Mouse (Mus musculus): Measurements from ENCODE around the gene Slc38a4. TPM values are rescaled to one million over a fixed set of nuclear protein-coding genes. Genes with fewer than 3 reads are reported as not detected.

Gene Slc38a4
- polyA plus RNA-seq, 1 experiment from 2014 or later: 23.9 TPM

- no peaks in the 10 kb centered on the region for H3K4me1 ChIP-seq (ENCODE audit: insufficient read depth, low read depth, low read length)
- H3K36me3 ChIP-seq (ENCODE audit: insufficient read depth, low read length): no peaks in the 10 kb centered on the region
- H3K27me3 ChIP-seq (replicated peaks; ENCODE audit: insufficient read depth, low read length): no peaks in the 10 kb centered on the region
- no peak overlapping the region for H3K4me2 ChIP-seq (replicated peaks; ENCODE audit: low read depth, low read length)
- H3K27ac ChIP-seq (ENCODE audit: low read length): no peak overlapping the region
- H3K9ac ChIP-seq (replicated peaks; ENCODE audit: low read depth): no peak overlapping the region
- H3K4me3 ChIP-seq (ENCODE audit: low read depth, low read length): no peak overlapping the region
- DNase-seq (ENCODE audit: low spot score) (peak; percentile 70), ATAC-seq (peak; percentile 49; the same call in 1 of the 2 replicates)
- H3K9me3 ChIP-seq (ENCODE audit: low read length): no peaks in the 10 kb centered on the region
- WGBS: 79% methylated on average over 4 of the region's 4 CpGs
- no peak for TF ChIP-seq EP300 (IDR thresholded peaks at IDR 0.05)
- no peak for TF ChIP-seq CTCF (IDR thresholded peaks at IDR 0.05)
These were observed 82.4 kb downstream of the Slc38a4 start for GRCm38 (mm10) chr15:96973370-96973769.

GRCm38 (mm10) chr15:96972706-96973274 is 83.0 kb downstream of the Slc38a4 start:
- no peaks in the 10 kb centered on the region for H3K9me3 ChIP-seq (ENCODE audit: low read length)
- no peak overlapping the region for H3K27ac ChIP-seq (ENCODE audit: low read length)
- no peaks in the 10 kb centered on the region for H3K4me1 ChIP-seq (ENCODE audit: insufficient read depth, low read depth, low read length)
- TF ChIP-seq CTCF (IDR thresholded peaks at IDR 0.05): no peak
- no peak for TF ChIP-seq EP300 (IDR thresholded peaks at IDR 0.05)
- ATAC-seq: peak; percentile 54
- no peak overlapping the region for H3K9ac ChIP-seq (replicated peaks; ENCODE audit: low read depth)
- no peaks in the 10 kb centered on the region for H3K27me3 ChIP-seq (replicated peaks; ENCODE audit: insufficient read depth, low read length)
- H3K36me3 ChIP-seq (ENCODE audit: insufficient read depth, low read length): no peaks in the 10 kb centered on the region
- DNase-seq (ENCODE audit: low spot score): no peak
- H3K4me2 ChIP-seq (replicated peaks; ENCODE audit: low read depth, low read length): no peak overlapping the region
- H3K4me3 ChIP-seq (ENCODE audit: low read depth, low read length): no peak overlapping the region
- 64% methylated on average over 3 of the region's 3 CpGs for WGBS

- no peaks in the 10 kb centered on the region for H3K9me3 ChIP-seq (ENCODE audit: low read length)
- no peak for DNase-seq (ENCODE audit: low spot score)
- H3K4me1 ChIP-seq (ENCODE audit: insufficient read depth, low read depth, low read length): no peaks in the 10 kb centered on the region
- ATAC-seq: no peak
- 91% methylated on average over 9 of the region's 9 CpGs for WGBS
- H3K4me3 ChIP-seq (ENCODE audit: low read depth, low read length): no peak overlapping the region
- no peaks in the 10 kb centered on the region for H3K36me3 ChIP-seq (ENCODE audit: insufficient read depth, low read length)
- H3K9ac ChIP-seq (replicated peaks; ENCODE audit: low read depth): no peak overlapping the region
- H3K27me3 ChIP-seq (replicated peaks; ENCODE audit: insufficient read depth, low read length): no peaks in the 10 kb centered on the region
- H3K4me2 ChIP-seq (replicated peaks; ENCODE audit: low read depth, low read length): no peak overlapping the region
- H3K27ac ChIP-seq (ENCODE audit: low read length): no peak overlapping the region
- TF ChIP-seq EP300 (IDR thresholded peaks at IDR 0.05) (no peak), CTCF (IDR thresholded peaks at IDR 0.05) (no peak)
These were observed 83.8 kb downstream of the Slc38a4 start for GRCm38 (mm10) chr15:96971906-96972305.

- DNase-seq (ENCODE audit: low spot score): peak; percentile 44
- WGBS: 64% methylated on average over 4 of the region's 4 CpGs
These were observed 86.0 kb downstream of the Slc38a4 start for GRCm38 (mm10) chr15:96969792-96970191.

GRCm38 (mm10) chr15:96968741-96969140 is 87.0 kb downstream of the Slc38a4 start:
- WGBS: 86% methylated on average over 11 of the region's 11 CpGs

More at GRCm38 (mm10) chr15:96969792-96970191, 86.0 kb downstream of the Slc38a4 start:
- H3K36me3 ChIP-seq (ENCODE audit: insufficient read depth, low read length): no peaks in the 10 kb centered on the region
- no peak for ATAC-seq
- no peak overlapping the region for H3K4me2 ChIP-seq (replicated peaks; ENCODE audit: low read depth, low read length)
- no peaks in the 10 kb centered on the region for H3K9me3 ChIP-seq (ENCODE audit: low read length)
- no peak overlapping the region for H3K4me3 ChIP-seq (ENCODE audit: low read depth, low read length)
- TF ChIP-seq EP300 (IDR thresholded peaks at IDR 0.05) (no peak), CTCF (IDR thresholded peaks at IDR 0.05) (peak; percentile 72)
- no peak overlapping the region for H3K9ac ChIP-seq (replicated peaks; ENCODE audit: low read depth)
- no peaks in the 10 kb centered on the region for H3K4me1 ChIP-seq (ENCODE audit: insufficient read depth, low read depth, low read length)
- no peak overlapping the region for H3K27ac ChIP-seq (ENCODE audit: low read length)
- H3K27me3 ChIP-seq (replicated peaks; ENCODE audit: insufficient read depth, low read length): no peaks in the 10 kb centered on the region

GRCm38 (mm10) chr15:96966326-96966725 is 89.4 kb downstream of the Slc38a4 start:
- H3K9me3 ChIP-seq (ENCODE audit: low read length): no peaks in the 10 kb centered on the region
- DNase-seq (ENCODE audit: low spot score) (no peak), ATAC-seq (no peak)
- H3K36me3 ChIP-seq (ENCODE audit: insufficient read depth, low read length): no peaks in the 10 kb centered on the region
- no peaks in the 10 kb centered on the region for H3K4me1 ChIP-seq (ENCODE audit: insufficient read depth, low read depth, low read length)
- no peaks in the 10 kb centered on the region for H3K27me3 ChIP-seq (replicated peaks; ENCODE audit: insufficient read depth, low read length)
- no peak overlapping the region for H3K27ac ChIP-seq (ENCODE audit: low read length)
- 79% methylated on average over 3 of the region's 3 CpGs for WGBS
- H3K4me3 ChIP-seq (ENCODE audit: low read depth, low read length): no peak overlapping the region
- H3K9ac ChIP-seq (replicated peaks; ENCODE audit: low read depth): no peak overlapping the region
- no peak overlapping the region for H3K4me2 ChIP-seq (replicated peaks; ENCODE audit: low read depth, low read length)
- TF ChIP-seq EP300 (IDR thresholded peaks at IDR 0.05) (no peak), CTCF (IDR thresholded peaks at IDR 0.05) (no peak)

More at GRCm38 (mm10) chr15:96968741-96969140, 87.0 kb downstream of the Slc38a4 start:
- H3K27ac ChIP-seq (ENCODE audit: low read length): no peak overlapping the region
- no peaks in the 10 kb centered on the region for H3K4me1 ChIP-seq (ENCODE audit: insufficient read depth, low read depth, low read length)
- no peaks in the 10 kb centered on the region for H3K9me3 ChIP-seq (ENCODE audit: low read length)
- no peaks in the 10 kb centered on the region for H3K36me3 ChIP-seq (ENCODE audit: insufficient read depth, low read length)
- H3K9ac ChIP-seq (replicated peaks; ENCODE audit: low read depth): no peak overlapping the region
- no peak overlapping the region for H3K4me3 ChIP-seq (ENCODE audit: low read depth, low read length)
- ATAC-seq (no peak), DNase-seq (ENCODE audit: low spot score) (no peak)
- no peak overlapping the region for H3K4me2 ChIP-seq (replicated peaks; ENCODE audit: low read depth, low read length)
- no peak for TF ChIP-seq EP300 (IDR thresholded peaks at IDR 0.05)
- H3K27me3 ChIP-seq (replicated peaks; ENCODE audit: insufficient read depth, low read length): no peaks in the 10 kb centered on the region

GRCm38 (mm10) chr15:96963735-96964134 is 92.0 kb downstream of the Slc38a4 start:
- TF ChIP-seq CTCF (IDR thresholded peaks at IDR 0.05) (no peak), EP300 (IDR thresholded peaks at IDR 0.05) (no peak)
- Histone ChIP-seq H3K9ac (replicated peaks; ENCODE audit: low read depth) (no peak overlapping the region), H3K36me3 (ENCODE audit: insufficient read depth, low read length) (no peaks in the 10 kb centered on the region), H3K4me2 (replicated peaks; ENCODE audit: low read depth, low read length) (no peak overlapping the region), H3K27me3 (replicated peaks; ENCODE audit: insufficient read depth, low read length) (no peaks in the 10 kb centered on the region), H3K4me3 (ENCODE audit: low read depth, low read length) (no peak overlapping the region), H3K9me3 (ENCODE audit: low read length) (no peaks in the 10 kb centered on the region), H3K4me1 (ENCODE audit: insufficient read depth, low read depth, low read length) (no peaks in the 10 kb centered on the region), H3K27ac (ENCODE audit: low read length) (no peak overlapping the region)
- WGBS: 79% methylated on average over 10 of the region's 10 CpGs
- no peak for ATAC-seq
- DNase-seq (ENCODE audit: low spot score): no peak
